Mouse (Mus musculus): ENCODE measurements around the gene Bend6.

GRCm38 (mm10) chr1:33945756-33946155 is 38.1 kb upstream of the Bend6 start:
- TF ChIP-seq CTCF (IDR thresholded peaks at IDR 0.05; ENCODE audit: borderline replicate concordance, insufficient read depth, low read length) (no peak), POLR2A (IDR thresholded peaks at IDR 0.05; ENCODE audit: low read depth, low read length) (no peak)

Measured in embryonic fibroblast, embryonic 13.5 days (primary cell).